21 mouse cellular contexts compared by ENCODE assay signal in the genomic region with DNA sequence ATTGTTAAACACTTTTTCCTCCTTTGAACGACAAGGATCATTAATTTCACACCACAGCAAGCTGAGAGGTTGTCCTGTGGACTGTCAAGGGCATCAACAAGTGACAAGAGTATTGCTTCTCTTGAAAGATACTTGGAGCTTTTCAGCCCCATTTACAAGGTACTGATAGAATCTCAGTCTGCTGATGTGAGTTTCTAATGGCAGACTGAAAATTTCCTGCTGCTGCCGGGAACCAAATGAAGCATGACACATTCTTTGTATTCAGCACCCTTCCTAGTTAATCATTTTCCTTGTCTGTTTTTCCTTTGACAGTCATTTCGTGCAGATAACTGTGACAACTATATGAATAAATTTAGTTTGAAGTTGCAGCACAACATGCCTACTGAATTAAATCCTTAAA. TPM values are rescaled to one million over a fixed set of nuclear protein-coding genes. Genes with fewer than 3 reads are reported as not detected.
DNase-seq lines count a peak whose midpoint lies in the region; ATAC-seq and TF ChIP-seq lines count a peak whose summit lies in the region.
"Had no signal": no experiment of that assay in that cellular context is flagged by ENCODE, and none has a peak within 500 bp of the region (broad histone marks: within the 10 kb centered on the region; RNA-seq: fewer than 3 reads in every experiment).

No protein-coding gene starts in this region.

- 6% methylated on average over 3 of the region's 3 CpGs for WGBS in kidney, embryonic 16.5 days
- WGBS in liver, postnatal 0 days (ENCODE audit: insufficient replicate concordance), result 28% methylated on average over 3 of the region's 3 CpGs
- WGBS in neural tube, embryonic 15.5 days, result 7% methylated on average over 3 of the region's 3 CpGs

- ATAC-seq in kidney, embryonic 16.5 days (ENCODE audit: low FRiP score, low TSS enrichment), result no peak
- ATAC-seq in liver, postnatal 0 days, result no peak
- no peak for ATAC-seq in neural tube, embryonic 15.5 days (ENCODE audit: low FRiP score)
- ATAC-seq: forebrain, embryonic 16.5 days had no signal

- H3K4me3 ChIP-seq in kidney, embryonic 16.5 days (ENCODE audit: low read length), result no peak overlapping the region
- no peak overlapping the region for H3K4me3 ChIP-seq in liver, postnatal 0 days (ENCODE audit: low read depth, low read length)
- H3K4me3 ChIP-seq in neural tube, embryonic 15.5 days (replicated peaks), result no peak overlapping the region
- H3K4me3 ChIP-seq: embryonic facial prominence, embryonic 13.5 days; forebrain, embryonic 12.5 days; heart, adult 2 months; heart, embryonic 15.5 days; hindbrain, embryonic 10.5 days; hindbrain, embryonic 15.5 days had no signal

- H3K4me1 ChIP-seq in kidney, embryonic 16.5 days (ENCODE audit: insufficient read depth, low read length), result peaks cover 4% of the 10 kb centered on the region; the same call in 1 of the 2 replicates
- H3K4me1 ChIP-seq in liver, postnatal 0 days (ENCODE audit: insufficient read depth), result no peaks in the 10 kb centered on the region
- H3K4me1 ChIP-seq in neural tube, embryonic 15.5 days, result no peaks in the 10 kb centered on the region
- H3K4me1 ChIP-seq: embryonic facial prominence, embryonic 13.5 days; forebrain, embryonic 12.5 days; heart, embryonic 15.5 days; hindbrain, embryonic 10.5 days; hindbrain, embryonic 15.5 days had no signal

- H3K27ac ChIP-seq in kidney, embryonic 16.5 days (ENCODE audit: low read length), result peak overlapping the region; percentile 44; the same call in 1 of the 2 replicates
- H3K27ac ChIP-seq in liver, postnatal 0 days (ENCODE audit: low read depth), result no peak overlapping the region
- H3K27ac ChIP-seq in neural tube, embryonic 15.5 days (replicated peaks), result no peak overlapping the region
- H3K27ac ChIP-seq: embryonic facial prominence, embryonic 13.5 days; forebrain, embryonic 12.5 days; heart, adult 2 months; heart, embryonic 15.5 days; hindbrain, embryonic 10.5 days; hindbrain, embryonic 15.5 days had no signal

- no peaks in the 10 kb centered on the region for H3K27me3 ChIP-seq in kidney, embryonic 16.5 days (ENCODE audit: insufficient read depth, low read length)
- no peaks in the 10 kb centered on the region for H3K27me3 ChIP-seq in liver, postnatal 0 days (ENCODE audit: insufficient read depth, low read length)
- no peaks in the 10 kb centered on the region for H3K27me3 ChIP-seq in neural tube, embryonic 15.5 days (replicated peaks)
- H3K27me3 ChIP-seq: embryonic facial prominence, embryonic 13.5 days; forebrain, embryonic 12.5 days; heart, embryonic 15.5 days; hindbrain, embryonic 15.5 days had no signal

- no peak for TF ChIP-seq EP300 in liver, postnatal 0 days (IDR thresholded peaks at IDR 0.05; ENCODE audit: low read depth)

- DNase-seq in kidney, adult 11 months, result peak; percentile 37
- DNase-seq in kidney, adult 8-10 months, result peak; percentile 39 to 54
- peak; percentile 31 to 50 for DNase-seq in kidney, postnatal 36 days
- no peak for DNase-seq in liver, postnatal 0 days
- no peak for DNase-seq in right cerebral cortex, adult 18-20 months
- DNase-seq: adrenal gland, adult 2 months; cerebellum, adult 11-12 months; cerebellum, adult 9-10 months; cerebellum, postnatal 25 days; gastrocnemius, postnatal 10 days; heart, adult 2 months; heart, postnatal 14 days had no signal

- no peak for TF ChIP-seq CTCF in liver, postnatal 0 days (IDR thresholded peaks at IDR 0.05; ENCODE audit: low read depth)

- no peak overlapping the region for H3K9ac ChIP-seq in kidney, embryonic 16.5 days (replicated peaks; ENCODE audit: low read length)
- H3K9ac ChIP-seq in liver, postnatal 0 days (replicated peaks), result no peak overlapping the region
- H3K9ac ChIP-seq in neural tube, embryonic 15.5 days (replicated peaks), result no peak overlapping the region
- H3K9ac ChIP-seq: embryonic facial prominence, embryonic 13.5 days; forebrain, embryonic 12.5 days; heart, embryonic 15.5 days; hindbrain, embryonic 15.5 days had no signal

- no peaks in the 10 kb centered on the region for H3K9me3 ChIP-seq in kidney, embryonic 16.5 days (ENCODE audit: low read length)
- H3K9me3 ChIP-seq in liver, postnatal 0 days (ENCODE audit: low read length), result no peaks in the 10 kb centered on the region
- no peaks in the 10 kb centered on the region for H3K9me3 ChIP-seq in neural tube, embryonic 15.5 days (replicated peaks)
- H3K9me3 ChIP-seq: embryonic facial prominence, embryonic 13.5 days; forebrain, embryonic 12.5 days; heart, embryonic 15.5 days; hindbrain, embryonic 10.5 days; hindbrain, embryonic 15.5 days had no signal

- no peak overlapping the region for H3K4me2 ChIP-seq in kidney, embryonic 16.5 days (replicated peaks; ENCODE audit: low read depth, low read length)
- no peak overlapping the region for H3K4me2 ChIP-seq in liver, postnatal 0 days (ENCODE audit: low read depth, low read length)
- H3K4me2 ChIP-seq in neural tube, embryonic 15.5 days, result no peak overlapping the region
- H3K4me2 ChIP-seq: embryonic facial prominence, embryonic 13.5 days; forebrain, embryonic 12.5 days; heart, embryonic 11.5 days; heart, embryonic 15.5 days; hindbrain, embryonic 15.5 days had no signal

- H3K36me3 ChIP-seq in kidney, embryonic 16.5 days (ENCODE audit: insufficient read depth, low read length), result no peaks in the 10 kb centered on the region
- H3K36me3 ChIP-seq in liver, postnatal 0 days (replicated peaks; ENCODE audit: insufficient read depth, low read length), result no peaks in the 10 kb centered on the region
- H3K36me3 ChIP-seq in neural tube, embryonic 15.5 days, result no peaks in the 10 kb centered on the region
- H3K36me3 ChIP-seq: embryonic facial prominence, embryonic 13.5 days; forebrain, embryonic 12.5 days; heart, embryonic 15.5 days; hindbrain, embryonic 10.5 days; hindbrain, embryonic 15.5 days had no signal

RNA-seq across cellular contexts. Expression of a gene that starts 22.3 kb away (rescaled TPM):
- 9.3 and 12.2 TPM in 2 replicates for polyA plus RNA-seq in kidney, embryonic 16.5 days (2015; fragmentation: Nextera tagmentation; extraction: Ambion mirVana)
- polyA plus RNA-seq in liver, postnatal 0 days (2015; fragmentation: Nextera tagmentation; extraction: Ambion mirVana), result 0.45 and 0.78 TPM in 2 replicates
- polyA plus RNA-seq in neural tube, embryonic 15.5 days (2015; fragmentation: Nextera tagmentation; extraction: Ambion mirVana), result 42.3 and 50.5 TPM in 2 replicates

Comparison
In these comparisons a context has a peak if more than half of its experiments do, and no peak if none do; other contexts are left out.
1. DNase-seq: peak in kidney, adult 11 months (single experiment), kidney, adult 8-10 months (2 of 2) and kidney, postnatal 36 days (2 of 2); none in liver, postnatal 0 days (single experiment) and right cerebral cortex, adult 18-20 months (single experiment).